Mouse (Mus musculus) embryonic facial prominence, embryonic 13.5 days (tissue): Measurements from ENCODE around the gene Adamts14. TPM values are rescaled to one million over a fixed set of nuclear protein-coding genes. Genes with fewer than 3 reads are reported as not detected.

ENCODE experiments used
- ATAC-seq: fragments of 200-750 bp; cut with Nextera tagmentation; 2 replicates; pipeline ENCODE4 v1.8.0; 2017; ENCODE audit warnings: low read depth; ENCODE audit not compliant: insufficient number of reproducible peaks, insufficient read depth, low FRiP score, low TSS enrichment
- H3K27ac ChIP-seq: fragments of 300-500 bp; sonication (generic); 2 replicates; pipeline ENCODE4 v1.5.1; 2015; ENCODE audit warnings: moderate library complexity, mild to moderate bottlenecking, inconsistent platforms
- H3K27me3 ChIP-seq: fragments of 300-500 bp; sonication (generic); 2 replicates; pipeline ENCODE4 v1.6.1; 2015; ENCODE audit warnings: mild to moderate bottlenecking, inconsistent platforms
- H3K36me3 ChIP-seq: fragments of 300-500 bp; sonication (generic); 2 replicates; pipeline ENCODE4 v1.6.1; 2015; ENCODE audit warnings: mild to moderate bottlenecking, inconsistent platforms
- H3K4me1 ChIP-seq: fragments of 300-500 bp; sonication (generic); 2 replicates; pipeline ENCODE4 v1.6.1; 2015; ENCODE audit warnings: inconsistent platforms
- H3K4me2 ChIP-seq: fragments of 300-500 bp; sonication (generic); 2 replicates; pipeline ENCODE4 v1.6.1; 2015; ENCODE audit warnings: moderate library complexity, mild to moderate bottlenecking, inconsistent platforms
- H3K4me3 ChIP-seq: fragments of 300-500 bp; sonication (generic); 2 replicates; pipeline ENCODE4 v1.5.1; 2015; ENCODE audit warnings: mild to moderate bottlenecking, inconsistent platforms
- H3K9ac ChIP-seq: fragments of 300-500 bp; sonication (generic); 2 replicates; pipeline ENCODE4 v1.6.1; 2015; ENCODE audit warnings: mild to moderate bottlenecking, inconsistent platforms
- H3K9me3 ChIP-seq: fragments of 300-500 bp; sonication (generic); 2 replicates; pipeline ENCODE4 v1.6.1; 2016; ENCODE audit warnings: inconsistent platforms
- WGBS: fragments of 180-500 bp; shearing (Covaris S2); methylation state at CpG from one replicate; pipeline ENCODE4 v1.1.7; 2015; ENCODE audit warnings: mixed read lengths; 5-methylcytosine and 5-hydroxymethylcytosine counted together
- polyA plus RNA-seq: library from polyadenylated mRNA; unstranded; fragments of >200 nt; fragmentation: Nextera tagmentation; extraction: Ambion mirVana; gene quantifications from 2 replicates; pipeline ENCODE4 v1.2.1, GENCODE M21; 2015

The Adamts14 gene
- polyA plus RNA-seq, 1 experiment from 2014 or later, result 2.9 TPM

DNA sequence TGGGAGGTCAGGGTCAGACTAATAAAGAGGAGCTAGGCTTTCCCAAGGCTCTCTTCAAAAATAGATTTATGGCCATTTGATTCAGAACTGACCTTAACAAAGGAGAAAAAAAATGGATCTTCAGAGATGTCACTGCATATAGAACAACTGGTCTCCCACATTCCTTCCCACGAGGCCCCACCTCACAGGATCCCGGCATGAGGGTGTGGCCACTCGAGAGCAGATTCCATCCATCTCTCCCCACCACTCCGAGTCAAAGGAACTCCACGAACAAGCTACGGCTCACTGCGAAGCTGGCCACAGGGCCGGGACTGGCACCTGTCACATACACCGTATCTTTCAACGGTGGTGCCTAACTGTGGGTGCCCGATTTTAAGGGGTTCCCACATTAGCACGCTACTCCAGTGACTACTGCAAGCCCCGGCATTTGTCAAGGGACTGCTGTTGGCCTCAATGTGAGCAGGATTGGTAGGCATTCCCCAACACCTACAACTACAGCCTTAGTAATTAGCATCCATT is 24.6 kb downstream of the Adamts14 start:
- 77% methylated on average over 13 of the region's 13 CpGs for WGBS

DNA sequence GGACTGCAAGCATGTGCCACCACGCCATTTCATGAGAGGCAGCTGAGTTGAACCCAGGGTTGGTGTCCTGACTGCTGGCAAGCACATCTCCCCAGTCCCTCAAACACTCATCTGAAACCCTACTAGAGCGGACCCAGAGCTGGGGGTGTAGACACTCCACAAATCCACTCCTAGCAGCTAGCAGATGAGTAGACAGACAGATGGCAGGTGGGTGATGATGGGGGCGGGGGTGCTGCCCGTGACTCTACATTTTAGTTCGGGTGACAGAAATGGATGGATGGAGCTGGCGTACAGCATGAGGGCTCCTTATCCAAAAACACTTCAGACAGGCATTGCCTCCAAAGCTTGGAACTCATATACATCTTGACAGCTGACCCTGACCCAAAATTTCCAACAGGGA is 26.9 kb downstream of the Adamts14 start:
- 91% methylated on average over 6 of the region's 6 CpGs for WGBS
- Histone ChIP-seq H3K4me1 (peaks cover 17% of the 10 kb centered on the region), H3K9ac (no peak overlapping the region), H3K4me3 (no peak overlapping the region), H3K9me3 (no peaks in the 10 kb centered on the region), H3K27ac (no peak overlapping the region), H3K4me2 (no peak overlapping the region), H3K27me3 (no peaks in the 10 kb centered on the region), H3K36me3 (no peaks in the 10 kb centered on the region)
- ATAC-seq, result no peak

More for the DNA sequence above, 24.6 kb downstream of the Adamts14 start:
- peaks cover 6% of the 10 kb centered on the region for H3K4me1 ChIP-seq
- no peaks in the 10 kb centered on the region for H3K9me3 ChIP-seq
- no peak overlapping the region for H3K27ac ChIP-seq
- no peak overlapping the region for H3K4me2 ChIP-seq
- H3K9ac ChIP-seq, result no peak overlapping the region
- H3K27me3 ChIP-seq, result no peaks in the 10 kb centered on the region
- no peaks in the 10 kb centered on the region for H3K36me3 ChIP-seq
- no peak overlapping the region for H3K4me3 ChIP-seq
- no peak for ATAC-seq

DNA sequence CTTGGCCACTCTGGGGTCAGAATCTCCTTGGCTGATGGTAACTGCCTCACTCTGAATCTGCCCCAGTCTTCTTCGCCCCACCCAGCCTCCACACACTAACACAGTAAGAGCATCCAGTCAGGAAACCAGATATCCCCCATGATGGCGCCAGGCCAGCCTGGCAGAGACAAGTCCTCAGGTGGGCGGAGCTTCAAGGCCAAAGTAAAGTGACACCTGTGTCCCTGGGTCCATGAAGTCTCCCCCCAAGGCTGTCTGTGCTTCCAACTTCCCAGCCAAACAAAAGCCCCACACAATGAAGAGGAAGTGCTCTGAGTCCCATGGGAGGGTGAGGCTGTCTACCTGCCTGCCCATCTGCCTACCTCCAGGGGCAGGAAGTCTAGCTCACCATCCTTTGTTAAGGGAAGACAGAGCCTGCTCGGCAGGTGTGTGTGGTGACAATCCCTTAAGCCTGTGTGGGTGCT is 31.2 kb downstream of the Adamts14 start:
- peaks cover 29% of the 10 kb centered on the region for H3K4me1 ChIP-seq
- 0 out of 2 replicates have a peak, but pooled peaks cover 3% of the 10 kb centered on the region for H3K27me3 ChIP-seq
- H3K9me3 ChIP-seq, result no peaks in the 10 kb centered on the region
- H3K4me3 ChIP-seq, result no peak overlapping the region
- peak overlapping the region; percentile 28; the same call in 1 of the 2 replicates for H3K27ac ChIP-seq
- no peak overlapping the region for H3K9ac ChIP-seq
- H3K4me2 ChIP-seq, result no peak overlapping the region
- no peak for ATAC-seq
- WGBS, result 50% methylated on average over 4 of the region's 4 CpGs
- no peaks in the 10 kb centered on the region for H3K36me3 ChIP-seq

DNA sequence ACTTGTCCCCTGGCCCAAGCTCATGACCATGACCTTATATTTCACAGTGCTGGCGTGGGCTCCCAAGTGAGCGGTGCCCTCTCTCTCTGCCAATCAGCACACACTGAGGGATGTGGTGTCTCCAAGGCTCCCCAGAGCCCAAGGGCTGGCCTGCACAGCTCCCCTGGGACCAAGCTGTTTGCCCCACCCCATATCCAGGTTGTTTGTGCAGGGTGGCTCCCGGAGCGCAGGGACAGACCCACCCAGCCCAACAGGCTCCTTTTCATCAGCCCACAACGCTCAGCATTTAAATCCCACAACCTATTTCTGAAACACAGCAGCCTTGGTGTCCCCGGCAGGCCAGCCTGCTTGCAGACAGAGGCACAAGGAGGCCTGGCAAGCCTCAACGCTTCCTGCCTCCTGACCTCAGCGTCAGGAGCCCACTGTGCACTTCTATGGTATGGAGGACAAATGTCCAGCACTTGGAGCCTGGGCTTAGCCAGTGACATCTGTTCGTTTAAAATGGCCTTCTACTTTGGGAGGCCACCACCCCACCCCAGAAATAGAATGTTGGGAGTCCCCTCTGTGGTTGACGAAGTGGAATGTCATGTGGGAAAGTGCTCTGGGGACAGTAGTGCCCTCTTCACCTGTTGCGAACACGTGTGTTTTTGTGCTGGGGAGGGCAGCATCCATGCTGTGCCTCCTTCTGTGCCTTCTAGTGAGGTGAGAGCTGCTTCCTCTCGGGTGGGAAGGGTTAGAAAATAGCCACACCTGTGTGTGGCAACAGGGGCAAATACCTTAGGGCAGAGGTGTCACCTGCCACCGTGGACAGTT is 32.9 kb downstream of the Adamts14 start:
- Histone ChIP-seq H3K4me2 (no peak overlapping the region), H3K9ac (no peak overlapping the region), H3K9me3 (no peaks in the 10 kb centered on the region), H3K27me3 (0 out of 2 replicates have a peak, but pooled peaks cover 3% of the 10 kb centered on the region), H3K4me3 (no peak overlapping the region), H3K27ac (no peak overlapping the region), H3K4me1 (peaks cover 30% of the 10 kb centered on the region), H3K36me3 (no peaks in the 10 kb centered on the region)
- WGBS, result 68% methylated on average over 14 of the region's 14 CpGs
- no peak for ATAC-seq

DNA sequence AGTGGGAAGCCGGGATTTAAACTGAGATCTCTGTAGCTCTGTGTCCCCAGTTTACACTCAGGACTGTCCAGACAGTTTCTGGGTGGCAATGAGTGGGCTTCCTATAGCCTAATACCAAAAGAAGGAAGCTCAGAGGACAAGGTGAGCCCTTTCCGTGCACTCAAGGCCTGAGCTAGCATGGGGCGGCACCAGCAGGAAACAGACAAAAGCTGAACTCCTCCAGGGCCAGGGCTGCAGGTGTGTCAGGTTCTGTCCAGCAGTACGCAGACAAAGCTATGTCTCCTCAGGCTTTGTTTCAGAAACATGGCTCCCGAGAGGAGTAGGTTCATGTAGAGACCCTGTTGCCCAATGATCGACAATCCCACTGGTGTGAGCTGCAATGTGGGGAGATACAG is 35.9 kb downstream of the Adamts14 start:
- 0 out of 2 replicates have a peak, but pooled peaks cover 3% of the 10 kb centered on the region for H3K27me3 ChIP-seq
- no peak overlapping the region for H3K4me3 ChIP-seq
- 66% methylated on average over 6 of the region's 6 CpGs for WGBS
- peaks cover 38% of the 10 kb centered on the region for H3K4me1 ChIP-seq
- no peak overlapping the region for H3K9ac ChIP-seq
- H3K4me2 ChIP-seq, result no peak overlapping the region
- ATAC-seq, result no peak
- H3K36me3 ChIP-seq, result no peaks in the 10 kb centered on the region
- no peaks in the 10 kb centered on the region; the same call in 1 of the 2 replicates for H3K9me3 ChIP-seq
- H3K27ac ChIP-seq, result no peak overlapping the region

DNA sequence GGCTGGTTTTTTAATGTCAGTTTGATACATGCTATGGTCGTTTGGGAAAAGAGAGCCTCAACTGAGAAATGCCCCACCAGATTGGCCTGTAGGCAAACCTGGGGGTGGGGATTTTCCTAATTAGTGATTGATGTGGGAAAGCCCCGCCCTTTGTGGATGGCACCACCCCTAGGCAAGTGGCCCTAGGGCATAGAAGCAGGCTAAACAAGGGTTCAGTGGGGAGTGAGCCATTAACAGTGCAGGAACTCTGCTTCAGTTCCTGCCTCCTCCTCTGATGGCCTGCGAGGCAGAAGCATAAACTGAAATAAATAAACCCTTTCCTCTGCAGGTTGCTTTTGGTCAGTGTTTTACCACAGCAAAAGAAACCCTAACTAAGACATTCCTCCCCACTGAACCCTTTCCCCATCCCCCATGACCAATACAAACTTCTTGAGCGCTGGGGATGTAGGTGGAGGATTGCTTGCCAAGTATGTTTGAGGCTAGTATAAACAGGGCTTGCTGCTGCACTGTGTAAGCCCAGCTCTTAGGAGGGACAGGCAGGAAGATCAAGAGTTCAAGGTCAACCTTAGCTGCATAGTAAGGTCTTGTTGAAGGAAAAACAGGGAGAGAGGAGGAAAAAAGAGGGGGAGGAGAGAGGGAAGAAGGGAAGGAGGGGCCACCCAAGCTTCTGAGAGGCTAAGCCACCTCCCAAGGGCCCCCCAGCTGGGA is 36.4 kb downstream of the Adamts14 start:
- Histone ChIP-seq H3K4me3 (no peak overlapping the region), H3K36me3 (no peaks in the 10 kb centered on the region), H3K4me2 (no peak overlapping the region), H3K27ac (no peak overlapping the region), H3K4me1 (peaks cover 33% of the 10 kb centered on the region), H3K9ac (no peak overlapping the region), H3K27me3 (0 out of 2 replicates have a peak, but pooled peaks cover 3% of the 10 kb centered on the region), H3K9me3 (no peaks in the 10 kb centered on the region; the same call in 1 of the 2 replicates)
- ATAC-seq, result no peak
- 54% methylated on average over 4 of the region's 4 CpGs for WGBS

DNA sequence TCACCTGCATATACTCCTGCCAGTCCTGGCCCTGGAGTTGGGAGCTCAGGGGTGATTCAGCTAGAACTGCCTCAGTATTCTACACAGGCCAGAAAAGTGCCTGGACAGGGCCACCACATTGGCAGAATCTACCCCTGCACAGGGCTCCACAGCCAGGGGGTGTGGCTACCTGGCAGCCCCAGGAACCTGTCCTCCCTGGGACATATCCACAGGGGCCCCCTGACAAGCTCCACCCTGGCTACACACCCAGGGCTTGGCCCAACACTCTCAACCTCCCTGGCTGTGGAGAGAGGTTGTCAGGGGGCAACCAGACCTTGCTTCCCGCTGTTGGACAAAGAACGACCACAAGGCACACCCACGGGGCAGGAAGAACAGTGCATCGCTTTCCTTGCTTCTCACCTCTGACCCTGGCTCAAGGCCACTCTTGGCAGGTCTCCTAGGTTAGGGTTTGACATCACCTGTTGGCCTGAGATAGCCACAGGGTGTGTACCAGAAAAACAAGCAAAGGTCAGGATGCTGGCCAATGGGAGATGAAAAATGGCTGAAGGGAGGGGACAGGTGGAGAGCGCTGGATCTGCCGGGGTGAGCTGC is 37.5 kb downstream of the Adamts14 start:
- 0 out of 2 replicates have a peak, but pooled peaks have one; percentile 11 for ATAC-seq
- Histone ChIP-seq H3K27me3 (0 out of 2 replicates have a peak, but pooled peaks cover 3% of the 10 kb centered on the region), H3K4me3 (no peak overlapping the region), H3K4me1 (peaks cover 22% of the 10 kb centered on the region), H3K4me2 (no peak overlapping the region), H3K9ac (no peak overlapping the region), H3K27ac (no peak overlapping the region), H3K36me3 (no peaks in the 10 kb centered on the region), H3K9me3 (no peaks in the 10 kb centered on the region; the same call in 1 of the 2 replicates)
- WGBS, result 89% methylated on average over 6 of the region's 6 CpGs

DNA sequence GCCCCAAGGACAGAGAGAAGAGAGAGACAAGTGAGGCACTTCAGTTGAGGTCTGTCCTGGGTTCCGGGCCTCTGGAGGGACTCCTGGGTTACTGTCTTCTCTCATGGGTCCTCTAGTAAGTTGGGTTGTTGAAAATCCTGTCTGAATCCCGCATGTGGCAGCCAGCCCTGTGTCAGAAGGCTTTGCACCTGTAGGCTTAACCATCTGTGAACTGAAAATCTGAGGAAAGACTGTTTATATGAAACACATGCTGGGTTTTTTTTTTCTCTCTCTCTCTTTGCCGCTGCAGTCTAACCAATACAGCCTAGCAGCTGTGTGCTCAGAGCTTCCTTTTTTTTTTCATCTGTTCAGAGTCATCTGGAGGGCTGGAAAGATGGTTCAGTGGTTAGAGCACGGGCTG is 38.9 kb downstream of the Adamts14 start:
- no peak for ATAC-seq
- Histone ChIP-seq H3K27ac (no peak overlapping the region), H3K27me3 (0 out of 2 replicates have a peak, but pooled peaks cover 3% of the 10 kb centered on the region), H3K4me3 (no peak overlapping the region), H3K4me1 (peaks cover 13% of the 10 kb centered on the region), H3K9ac (no peak overlapping the region), H3K4me2 (no peak overlapping the region), H3K9me3 (no peaks in the 10 kb centered on the region; the same call in 1 of the 2 replicates), H3K36me3 (no peaks in the 10 kb centered on the region)
- WGBS, result 46% methylated on average over 4 of the region's 4 CpGs

DNA sequence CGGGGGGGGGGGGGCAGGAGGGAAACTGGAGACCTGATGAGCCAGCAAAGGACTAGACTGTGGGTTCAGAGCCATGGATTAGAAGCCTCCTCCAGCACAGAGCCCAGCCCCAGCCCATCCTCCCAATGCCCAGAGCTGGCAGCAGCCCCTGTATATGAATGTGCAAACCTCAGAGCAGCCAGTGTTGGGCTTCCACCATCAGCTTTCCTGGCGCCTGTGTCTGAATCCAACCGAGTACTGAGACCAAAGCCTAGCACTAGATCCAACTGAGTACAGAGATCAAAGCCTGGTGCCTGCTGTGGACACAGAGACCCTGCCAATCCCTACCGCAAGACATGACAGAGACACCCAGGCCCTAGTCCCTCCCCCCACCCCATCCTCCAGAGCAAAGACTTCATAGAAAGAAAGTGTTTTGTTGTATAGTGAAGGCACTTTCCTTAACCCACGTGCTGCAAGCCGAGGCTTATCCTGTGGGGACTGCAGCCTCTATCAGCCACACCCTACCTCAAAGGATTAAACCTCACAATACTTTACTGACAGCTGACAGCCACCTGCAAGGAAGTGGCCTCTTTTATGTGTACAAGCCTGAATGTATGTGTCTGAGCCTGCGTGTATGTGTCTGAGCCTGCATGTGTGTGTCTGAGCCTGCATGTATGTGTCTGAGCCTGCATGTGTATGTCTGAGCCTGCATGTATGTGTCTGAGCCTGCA is 40.2 kb downstream of the Adamts14 start:
- WGBS, result 37% methylated on average over 7 of the region's 7 CpGs
- Histone ChIP-seq H3K27me3 (0 out of 2 replicates have a peak, but pooled peaks cover 2% of the 10 kb centered on the region), H3K27ac (no peak overlapping the region), H3K36me3 (no peaks in the 10 kb centered on the region), H3K4me1 (peaks cover 13% of the 10 kb centered on the region), H3K4me3 (no peak overlapping the region), H3K4me2 (no peak overlapping the region), H3K9ac (0 out of 2 replicates have a peak overlapping the region, but pooled peaks have one; percentile 21), H3K9me3 (no peaks in the 10 kb centered on the region; the same call in 1 of the 2 replicates)
- ATAC-seq, result no peak

DNA sequence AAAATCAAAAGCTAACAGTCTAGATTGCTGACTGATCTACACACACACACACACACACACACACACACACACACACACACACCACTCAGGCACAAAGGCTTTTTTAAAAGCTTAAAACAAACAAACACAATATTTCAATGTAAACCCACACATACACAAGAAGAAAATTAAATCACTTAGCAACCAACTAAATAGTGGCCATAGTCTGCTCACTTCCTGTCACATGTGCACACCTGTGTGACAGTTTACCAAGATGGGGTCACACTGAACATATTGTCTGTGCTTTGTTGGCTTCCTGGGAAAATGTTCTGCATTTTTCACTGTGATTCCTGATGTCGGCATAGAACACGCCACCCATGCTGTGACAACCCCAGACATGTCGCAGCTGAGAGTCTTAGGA is 41.5 kb downstream of the Adamts14 start:
- H3K9ac ChIP-seq, result no peak overlapping the region
- no peaks in the 10 kb centered on the region for H3K36me3 ChIP-seq
- no peaks in the 10 kb centered on the region for H3K27me3 ChIP-seq
- H3K4me2 ChIP-seq, result no peak overlapping the region
- H3K9me3 ChIP-seq, result no peaks in the 10 kb centered on the region; the same call in 1 of the 2 replicates
- peaks cover 9% of the 10 kb centered on the region for H3K4me1 ChIP-seq
- no peak overlapping the region for H3K27ac ChIP-seq
- 84% methylated on average over 3 of the region's 3 CpGs for WGBS
- H3K4me3 ChIP-seq, result no peak overlapping the region
- no peak for ATAC-seq
